Mouse (Mus musculus): ENCODE measurements around the gene Hspa5. TPM values are rescaled to one million over a fixed set of nuclear protein-coding genes. Genes with fewer than 3 reads are reported as not detected.

Gene Hspa5
- polyA plus RNA-seq, 1 experiment: 451 TPM

DNA sequence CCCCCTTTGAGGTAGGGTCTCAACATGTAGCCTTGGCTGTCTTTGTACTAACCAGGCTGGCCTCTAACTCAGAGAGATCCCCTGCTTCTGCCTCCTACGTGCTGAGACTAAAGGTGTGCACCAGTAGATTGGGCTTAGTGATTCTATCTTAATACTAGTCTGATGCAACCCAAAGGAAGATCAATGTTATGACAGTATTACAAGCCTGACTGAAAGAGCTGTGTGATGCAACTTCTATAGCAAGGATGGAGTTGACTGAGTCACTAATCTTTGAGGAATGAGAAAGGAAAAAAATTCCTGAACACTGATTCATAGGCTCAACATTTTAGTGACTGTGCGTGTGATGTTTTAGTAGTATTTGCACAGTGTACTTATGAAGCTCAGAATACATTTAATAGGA is 1.7 kb upstream of the Hspa5 start:
- H3K4me3 ChIP-seq: peak overlapping the region; percentile 99

DNA sequence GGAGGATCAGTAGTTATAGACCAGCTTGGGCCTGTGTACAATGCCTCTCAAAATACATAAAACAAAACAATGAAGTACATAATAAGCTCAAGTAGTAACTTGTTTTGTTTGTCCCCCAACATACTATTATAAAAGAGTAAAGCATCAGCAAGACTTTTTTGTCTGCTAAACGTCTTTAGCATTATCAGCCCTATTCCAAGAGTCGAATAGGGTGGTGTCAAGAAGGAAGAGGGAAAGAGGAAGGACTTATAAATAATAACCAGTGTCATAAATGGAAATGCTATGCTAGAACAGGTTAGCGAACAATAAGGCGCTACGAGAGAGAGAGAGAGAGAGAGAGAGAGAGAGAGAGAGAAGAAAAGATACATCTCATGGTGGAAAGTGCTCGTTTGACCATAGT is 819 bp upstream of the Hspa5 start:
- Histone ChIP-seq H3K4me2 (ENCODE audit: low read depth) (peak overlapping the region; percentile 91), H3ac (ENCODE audit: control insufficient read depth, insufficient read length) (peak overlapping the region; percentile 84), H3K27me3 (ENCODE audit: control insufficient read depth, insufficient read depth, insufficient read length) (no peaks in the 10 kb centered on the region), H3K79me2 (ENCODE audit: control insufficient read depth, insufficient read depth) (peaks cover 48% of the 10 kb centered on the region), H3K36me3 (ENCODE audit: control insufficient read depth, insufficient read depth) (peaks cover 35% of the 10 kb centered on the region), H3K4me3 (peak overlapping the region; percentile 99)
- TF ChIP-seq POLR2AphosphoS2 (IDR thresholded peaks at IDR 0.05; ENCODE audit: insufficient read length, low read depth) (no peak), REST (IDR thresholded peaks at IDR 0.05; ENCODE audit: insufficient read depth, insufficient read length) (no peak), POLR2A (IDR thresholded peaks at IDR 0.05; ENCODE audit: insufficient read length, low read depth) (no peak), TCF3 (IDR thresholded peaks at IDR 0.05; ENCODE audit: insufficient read length, low read depth) (no peak), E2F4 (IDR thresholded peaks at IDR 0.05; ENCODE audit: insufficient read depth) (no peak), MYOG (IDR thresholded peaks at IDR 0.05; ENCODE audit: control insufficient read depth in 1 of 3, insufficient read depth in 1 of 3, insufficient read length in 2 of 3, low read depth in 2 of 3) (no peak), SRF (IDR thresholded peaks at IDR 0.05; ENCODE audit: control insufficient read depth, insufficient read length, low read depth) (no peak), MYOD1 (IDR thresholded peaks at IDR 0.05; ENCODE audit: control insufficient read depth in 1 of 3, insufficient read length in 2 of 3, low read depth in 2 of 3) (no peak), MAX (IDR thresholded peaks at IDR 0.05; ENCODE audit: low read depth) (no peak), TCF12 (IDR thresholded peaks at IDR 0.05; ENCODE audit: insufficient read depth, poor library complexity, severe bottlenecking) (no peak), CEBPB (IDR thresholded peaks at IDR 0.05; ENCODE audit: insufficient read depth, poor library complexity, severe bottlenecking) (no peak), USF1 (IDR thresholded peaks at IDR 0.05; ENCODE audit: low read depth) (no peak)

More for the DNA sequence above, 1.7 kb upstream of the Hspa5 start:
- H3ac ChIP-seq (ENCODE audit: control insufficient read depth, insufficient read length): no peak overlapping the region
- H3K4me2 ChIP-seq (ENCODE audit: low read depth): peak overlapping the region; percentile 91
- H3K79me2 ChIP-seq (ENCODE audit: control insufficient read depth, insufficient read depth): peaks cover 39% of the 10 kb centered on the region
- H3K27me3 ChIP-seq (ENCODE audit: control insufficient read depth, insufficient read depth, insufficient read length): no peaks in the 10 kb centered on the region
- H3K36me3 ChIP-seq (ENCODE audit: control insufficient read depth, insufficient read depth): peaks cover 26% of the 10 kb centered on the region
- TF ChIP-seq USF1 (IDR thresholded peaks at IDR 0.05; ENCODE audit: low read depth) (no peak), POLR2A (IDR thresholded peaks at IDR 0.05; ENCODE audit: insufficient read length, low read depth) (peak; percentile 35), POLR2AphosphoS2 (IDR thresholded peaks at IDR 0.05; ENCODE audit: insufficient read length, low read depth) (peak; percentile 57), CEBPB (IDR thresholded peaks at IDR 0.05; ENCODE audit: insufficient read depth, poor library complexity, severe bottlenecking) (peak; percentile 98)

DNA sequence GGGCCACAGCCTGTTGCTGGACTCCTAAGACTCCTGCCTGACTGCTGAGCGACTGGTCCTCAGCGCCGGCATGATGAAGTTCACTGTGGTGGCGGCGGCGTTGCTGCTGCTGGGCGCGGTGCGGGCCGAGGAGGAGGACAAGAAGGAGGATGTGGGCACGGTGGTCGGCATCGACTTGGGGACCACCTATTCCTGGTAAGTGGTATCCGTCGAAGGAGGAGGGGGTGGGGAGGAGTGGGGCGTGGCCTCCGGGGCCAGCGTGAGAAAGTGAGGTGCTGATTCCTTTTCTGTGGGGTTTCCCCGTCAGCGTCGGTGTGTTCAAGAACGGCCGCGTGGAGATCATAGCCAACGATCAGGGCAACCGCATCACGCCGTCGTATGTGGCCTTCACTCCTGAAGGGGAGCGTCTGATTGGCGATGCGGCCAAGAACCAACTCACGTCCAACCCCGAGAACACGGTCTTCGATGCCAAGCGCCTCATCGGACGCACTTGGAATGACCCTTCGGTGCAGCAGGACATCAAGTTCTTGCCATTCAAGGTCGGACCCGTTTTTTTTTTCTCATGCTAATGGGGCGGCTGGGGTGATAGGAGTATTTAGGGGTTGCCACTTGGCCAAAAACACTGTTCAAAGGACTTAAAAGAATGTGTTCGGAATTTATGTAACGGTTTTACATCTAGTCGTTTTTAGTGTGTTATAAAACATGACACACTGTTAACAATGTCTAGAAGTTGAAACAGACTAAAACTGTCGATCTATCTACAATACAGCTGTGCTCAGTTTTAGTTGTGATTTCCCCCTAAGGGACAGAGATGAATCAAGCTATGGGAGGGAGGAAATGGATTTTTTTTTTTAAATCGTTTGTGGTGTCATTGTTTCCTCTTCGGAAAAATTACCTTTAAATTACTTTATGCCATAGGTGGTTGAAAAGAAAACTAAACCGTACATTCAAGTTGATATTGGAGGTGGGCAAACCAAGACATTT is 774 bp downstream of the Hspa5 start:
- no peaks in the 10 kb centered on the region for H3K27me3 ChIP-seq (ENCODE audit: control insufficient read depth, insufficient read depth, insufficient read length)
- peak overlapping the region; percentile 84 for H3ac ChIP-seq (ENCODE audit: control insufficient read depth, insufficient read length)
- H3K36me3 ChIP-seq (ENCODE audit: control insufficient read depth, insufficient read depth): peaks cover 51% of the 10 kb centered on the region
- H3K79me2 ChIP-seq (ENCODE audit: control insufficient read depth, insufficient read depth): peaks cover 64% of the 10 kb centered on the region
- TF ChIP-seq TCF3 (IDR thresholded peaks at IDR 0.05; ENCODE audit: insufficient read length, low read depth) (no peak), POLR2AphosphoS2 (IDR thresholded peaks at IDR 0.05; ENCODE audit: insufficient read length, low read depth) (peak; percentile 79), POLR2A (IDR thresholded peaks at IDR 0.05; ENCODE audit: insufficient read length, low read depth) (peak; percentile 58), MYOG (IDR thresholded peaks at IDR 0.05; ENCODE audit: control insufficient read depth in 1 of 3, insufficient read depth in 1 of 3, insufficient read length in 2 of 3, low read depth in 2 of 3) (no peak), MYOD1 (IDR thresholded peaks at IDR 0.05; ENCODE audit: control insufficient read depth in 1 of 3, insufficient read length in 2 of 3, low read depth in 2 of 3) (no peak), MAX (IDR thresholded peaks at IDR 0.05; ENCODE audit: low read depth) (no peak), TCF12 (IDR thresholded peaks at IDR 0.05; ENCODE audit: insufficient read depth, poor library complexity, severe bottlenecking) (no peak), SRF (IDR thresholded peaks at IDR 0.05; ENCODE audit: control insufficient read depth, insufficient read length, low read depth) (no peak), USF1 (IDR thresholded peaks at IDR 0.05; ENCODE audit: low read depth) (no peak), REST (IDR thresholded peaks at IDR 0.05; ENCODE audit: insufficient read depth, insufficient read length) (no peak), E2F4 (IDR thresholded peaks at IDR 0.05; ENCODE audit: insufficient read depth) (no peak), CEBPB (IDR thresholded peaks at IDR 0.05; ENCODE audit: insufficient read depth, poor library complexity, severe bottlenecking) (no peak)
- H3K4me2 ChIP-seq (ENCODE audit: low read depth): peak overlapping the region; percentile 88
- peak overlapping the region; percentile 99 for H3K4me3 ChIP-seq

DNA sequence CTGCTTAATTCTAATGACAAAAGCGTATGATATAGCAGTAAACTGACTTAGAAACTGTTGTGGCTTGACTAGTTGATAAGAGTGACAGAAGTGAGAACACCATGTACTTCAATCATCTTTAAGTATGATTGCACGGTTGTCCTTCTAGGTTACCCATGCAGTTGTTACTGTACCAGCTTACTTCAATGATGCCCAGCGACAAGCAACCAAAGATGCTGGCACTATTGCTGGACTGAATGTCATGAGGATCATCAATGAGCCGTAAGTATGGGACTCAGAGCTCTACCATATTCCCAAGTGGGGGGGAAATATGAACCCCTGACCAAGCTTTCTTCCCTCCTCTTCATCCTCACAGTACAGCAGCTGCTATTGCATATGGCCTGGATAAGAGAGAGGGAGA is 1.9 kb downstream of the Hspa5 start:
- Histone ChIP-seq H3K27me3 (ENCODE audit: control insufficient read depth, insufficient read depth, insufficient read length) (no peaks in the 10 kb centered on the region), H3ac (ENCODE audit: control insufficient read depth, insufficient read length) (no peak overlapping the region), H3K4me3 (peak overlapping the region; percentile 99), H3K79me2 (ENCODE audit: control insufficient read depth, insufficient read depth) (peaks cover 66% of the 10 kb centered on the region), H3K36me3 (ENCODE audit: control insufficient read depth, insufficient read depth) (peaks cover 61% of the 10 kb centered on the region), H3K4me2 (ENCODE audit: low read depth) (peak overlapping the region; percentile 88)
- TF ChIP-seq CEBPB (IDR thresholded peaks at IDR 0.05; ENCODE audit: insufficient read depth, poor library complexity, severe bottlenecking) (no peak), POLR2AphosphoS2 (IDR thresholded peaks at IDR 0.05; ENCODE audit: insufficient read length, low read depth) (peak; percentile 57)

DNA sequence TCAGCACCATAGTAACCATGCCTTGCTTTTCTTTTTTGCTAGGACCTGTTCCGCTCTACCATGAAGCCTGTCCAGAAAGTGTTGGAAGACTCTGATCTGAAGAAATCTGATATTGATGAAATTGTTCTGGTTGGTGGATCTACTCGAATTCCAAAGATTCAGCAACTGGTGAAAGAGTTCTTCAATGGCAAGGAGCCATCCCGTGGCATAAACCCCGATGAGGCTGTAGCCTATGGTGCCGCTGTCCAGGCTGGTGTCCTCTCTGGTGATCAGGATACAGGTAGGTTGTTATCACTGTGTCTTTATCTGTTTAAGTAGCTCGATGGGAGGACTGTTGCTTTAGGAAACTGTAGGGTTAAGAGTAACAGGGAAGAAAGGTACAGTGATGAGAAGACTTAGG is 2.7 kb downstream of the Hspa5 start:
- H3K4me3 ChIP-seq: peak overlapping the region; percentile 99
- H3K79me2 ChIP-seq (ENCODE audit: control insufficient read depth, insufficient read depth): peaks cover 66% of the 10 kb centered on the region
- no peaks in the 10 kb centered on the region for H3K27me3 ChIP-seq (ENCODE audit: control insufficient read depth, insufficient read depth, insufficient read length)
- peak overlapping the region; percentile 88 for H3K4me2 ChIP-seq (ENCODE audit: low read depth)
- H3ac ChIP-seq (ENCODE audit: control insufficient read depth, insufficient read length): no peak overlapping the region
- peaks cover 68% of the 10 kb centered on the region for H3K36me3 ChIP-seq (ENCODE audit: control insufficient read depth, insufficient read depth)
- TF ChIP-seq TCF3 (IDR thresholded peaks at IDR 0.05; ENCODE audit: insufficient read length, low read depth) (no peak), POLR2A (IDR thresholded peaks at IDR 0.05; ENCODE audit: insufficient read length, low read depth) (peak; percentile 28)
